Mouse (Mus musculus) CH12.LX (cell line): Measurements from ENCODE around the gene Gm17349. TPM values are rescaled to one million over a fixed set of nuclear protein-coding genes. Genes with fewer than 3 reads are reported as not detected.
A peak's percentile ranks its signal among the peaks of the same experiment; 100 is the strongest.

ENCODE experiments used
- DNase-seq: peaks from one replicate; pipeline ENCODE4 v3.0.0-alpha.2; 2013; ENCODE audit errors: extremely low read depth
- H3K27ac ChIP-seq: 2 replicates; pipeline ENCODE4 v1.5.1; 2012; ENCODE audit warnings: low read depth, mild to moderate bottlenecking, control low read depth, moderate library complexity; ENCODE audit not compliant: insufficient read depth
- H3K27me3 ChIP-seq: replicated peaks from 2 replicates; pipeline ENCODE3; 2012; ENCODE audit warnings: inconsistent platforms
- H3K36me3 ChIP-seq, 2 experiments: replicated peaks in 1 of 2; 2 replicates each; pipeline versions ENCODE3 to v1.6.1; 2012; ENCODE audit warnings: inconsistent platforms in 1 of 2, low read length in 1 of 2, mild to moderate bottlenecking in 1 of 2, mixed read lengths in 1 of 2, moderate library complexity in 1 of 2; ENCODE audit not compliant: control insufficient read depth in 1 of 2, insufficient read depth in 1 of 2
- H3K4me1 ChIP-seq, 2 experiments: 2 replicates each; pipeline ENCODE4 v1.6.1; 2012; ENCODE audit warnings: inconsistent platforms in 1 of 2, moderate library complexity in 1 of 2; ENCODE audit not compliant: insufficient read depth in 2 of 2, control insufficient read depth in 1 of 2
- H3K4me2 ChIP-seq: 2 replicates; pipeline ENCODE4 v1.6.1; 2012; ENCODE audit warnings: low read depth, mild to moderate bottlenecking, control low read depth; ENCODE audit not compliant: poor library complexity, insufficient read depth, severe bottlenecking
- H3K4me3 ChIP-seq, 3 experiments: fragments of 150-350 bp in 1 of 3; sonication (generic) in 1 of 3; replicated peaks in 1 of 3; 2 replicates each; pipeline versions ENCODE3 to v1.5.1; 2011 to 2012; ENCODE audit warnings: low read depth in 2 of 3, low read length in 2 of 3, mild to moderate bottlenecking in 2 of 3, moderate library complexity in 2 of 3, control low read depth in 1 of 3, improper control_type of control experiment in 1 of 3, inconsistent platforms in 1 of 3, mixed read lengths in 1 of 3; ENCODE audit not compliant: poor library complexity in 1 of 3
- H3K79me2 ChIP-seq: replicated peaks from 2 replicates; pipeline ENCODE4 v1.6.1; 2012; ENCODE audit warnings: mild to moderate bottlenecking, moderate library complexity; ENCODE audit not compliant: control insufficient read depth, poor library complexity, insufficient read depth, severe bottlenecking; ENCODE audit errors: extremely low read depth
- H3K9ac ChIP-seq: 2 replicates; pipeline ENCODE4 v1.6.1; 2012; ENCODE audit warnings: low read depth, mild to moderate bottlenecking, control low read depth, moderate library complexity; ENCODE audit not compliant: insufficient read depth
- H3K9me3 ChIP-seq: replicated peaks from 2 replicates; pipeline ENCODE3; 2012; ENCODE audit warnings: low read length, inconsistent platforms, mixed read lengths
- CHD1 ChIP-seq: IDR thresholded peaks from 2 replicates; pipeline ENCODE4 v1.6.1; 2012; ENCODE audit warnings: low read depth, low read length, improper control_type of control experiment, inconsistent platforms
- CHD2 ChIP-seq: IDR thresholded peaks from 2 replicates; pipeline ENCODE4 v1.6.1; 2011; ENCODE audit warnings: low read length, improper control_type of control experiment
- E2F4 ChIP-seq: IDR thresholded peaks from 2 replicates; pipeline ENCODE4 v1.6.1; 2011; ENCODE audit warnings: low read depth, low read length, improper control_type of control experiment; ENCODE audit not compliant: insufficient replicate concordance
- ELF1 ChIP-seq: IDR thresholded peaks from 2 replicates; pipeline ENCODE4 v1.6.1; 2014; ENCODE audit warnings: low read depth, mild to moderate bottlenecking, inconsistent platforms, low read length, improper control_type of control experiment
- EP300 ChIP-seq: IDR thresholded peaks from 2 replicates; pipeline ENCODE4 v1.6.1; 2011; ENCODE audit warnings: low read length, improper control_type of control experiment
- ETS1 ChIP-seq: conservative IDR thresholded peaks from 2 replicates; pipeline ENCODE4 v1.6.1; 2012; ENCODE audit warnings: low read depth, mild to moderate bottlenecking, inconsistent platforms, low read length, improper control_type of control experiment, moderate library complexity
- HCFC1 ChIP-seq: IDR thresholded peaks from 2 replicates; pipeline ENCODE4 v1.6.1; 2012; ENCODE audit warnings: low read depth, mild to moderate bottlenecking, inconsistent platforms, low read length, improper control_type of control experiment
- IRF4 ChIP-seq: IDR thresholded peaks from 2 replicates; pipeline ENCODE4 v1.6.1; 2014; ENCODE audit warnings: low read depth, mild to moderate bottlenecking, inconsistent platforms, low read length, improper control_type of control experiment
- MAZ ChIP-seq: IDR thresholded peaks from 2 replicates; pipeline ENCODE4 v1.6.1; 2012; ENCODE audit warnings: low read depth, mild to moderate bottlenecking, inconsistent platforms, low read length, improper control_type of control experiment, moderate library complexity
- MXI1 ChIP-seq: IDR thresholded peaks from 2 replicates; pipeline ENCODE4 v1.6.1; 2011; ENCODE audit warnings: mild to moderate bottlenecking, low read depth, low read length, improper control_type of control experiment
- MYC ChIP-seq: IDR thresholded peaks from 2 replicates; pipeline ENCODE4 v1.6.1; 2011; ENCODE audit warnings: low read depth, mild to moderate bottlenecking, improper control_type of control experiment, low read length
- NELFE ChIP-seq: IDR thresholded peaks from 2 replicates; pipeline ENCODE4 v1.6.1; 2011; ENCODE audit warnings: low read depth, low read length, improper control_type of control experiment
- NRF1 ChIP-seq: IDR thresholded peaks from 2 replicates; pipeline ENCODE4 v1.6.1; 2014; ENCODE audit warnings: low read depth, mild to moderate bottlenecking, inconsistent platforms, low read length, improper control_type of control experiment, moderate library complexity
- RCOR1 ChIP-seq: conservative IDR thresholded peaks from 2 replicates; pipeline ENCODE4 v1.6.1; 2012; ENCODE audit warnings: low read depth, mild to moderate bottlenecking, inconsistent platforms, low read length, improper control_type of control experiment
- SIN3A ChIP-seq: IDR thresholded peaks from 2 replicates; pipeline ENCODE4 v1.6.1; 2012; ENCODE audit warnings: low read length, improper control_type of control experiment, inconsistent platforms
- TBP ChIP-seq: conservative IDR thresholded peaks from 2 replicates; pipeline ENCODE4 v1.6.1; 2011; ENCODE audit warnings: low read depth, low read length, improper control_type of control experiment
- USF1 ChIP-seq: IDR thresholded peaks from 2 replicates; pipeline ENCODE4 v1.6.1; 2014; ENCODE audit warnings: low read depth, mild to moderate bottlenecking, inconsistent platforms, low read length, improper control_type of control experiment
- ZC3H11A ChIP-seq: IDR thresholded peaks from 2 replicates; pipeline ENCODE4 v1.6.1; 2012; ENCODE audit warnings: low read depth, mild to moderate bottlenecking, inconsistent platforms, low read length, improper control_type of control experiment
- ZKSCAN1 ChIP-seq: IDR thresholded peaks from 2 replicates; pipeline ENCODE4 v1.6.1; 2012; ENCODE audit warnings: low read depth, inconsistent platforms, low read length, improper control_type of control experiment, borderline replicate concordance
- ZMIZ1 ChIP-seq: IDR thresholded peaks from 2 replicates; pipeline ENCODE4 v1.6.1; 2012; ENCODE audit warnings: low read depth, mild to moderate bottlenecking, inconsistent platforms, low read length, improper control_type of control experiment
- dilution Hi-C: fragments of 300-500 bp; cut with MboI; formaldehyde crosslinking; loops from 2 replicates; pipeline ENCODE4 v1.14.3; 2020; ENCODE audit warnings: low sequenced_read_pairs; ENCODE audit not compliant: extremely low pct_unique_long_range_greater_than_20kb, extremely low pct_ligation_motif_present
- in situ Hi-C: fragments of 300-500 bp; cut with MboI; formaldehyde crosslinking; loops from 3 replicates; pipeline ENCODE4 v1.14.3; 2019; ENCODE audit warnings: low sequenced_read_pairs, low pct_ligation_motif_present, low pct_unique_long_range_greater_than_20kb, mixed read lengths
- polyA plus RNA-seq: library from polyadenylated mRNA; unstranded; fragments of >175 nt; gene quantifications from 2 replicates; pipeline ENCODE4 v1.2.1, GENCODE M21; 2012; ENCODE audit warnings: low read depth; ENCODE audit not compliant: insufficient read length
- total RNA-seq, 2 experiments: library from RNA; depleted of rRNA; stranded (reverse); fragments of 300-350 nt in 1 of 2; fragments of >200 nt in 1 of 2; gene quantifications; 2 replicates each; pipeline ENCODE4 v1.2.3; 2012 to 2014

Gene Gm17349
- total and polyA plus RNA-seq, 3 experiments: 2.1 TPM; not detected in 2

GRCm38 (mm10) chr15:99671783-99672182 lies 33.5 kb downstream of the Gm17349 start:
- Histone ChIP-seq H3K9ac (no peak overlapping the region), H3K79me2 (no peaks in the 10 kb centered on the region), H3K36me3 (no peaks in the 10 kb centered on the region), H3K27me3 (peaks cover 71% of the 10 kb centered on the region), H3K4me3 (no peak overlapping the region), H3K9me3 (peaks cover 4% of the 10 kb centered on the region), H3K27ac (no peak overlapping the region), H3K4me2 (no peak overlapping the region), H3K4me1 (peaks cover 0 to 10% of the 10 kb centered on the region in 2 experiments; a peak in 1 of 4 replicates)
- in situ Hi-C loops (loop anchor here (5.0 kb wide), 1 partner anchor 169 kb away; no protein-coding TSS in a partner anchor), dilution Hi-C loops (no loop called here)
- TF ChIP-seq MXI1 (no peak), USF1 (no peak), CHD1 (no peak), RCOR1 (no peak), ZC3H11A (no peak), NRF1 (no peak), ZKSCAN1 (no peak), E2F4 (no peak), TBP (no peak), IRF4 (no peak), EP300 (no peak), SIN3A (no peak), ETS1 (no peak), MYC (no peak)
- no peak for DNase-seq

GRCm38 (mm10) chr15:99670964-99671670 lies 34.2 kb downstream of the Gm17349 start:
- Histone ChIP-seq H3K4me1 (peaks cover 0 to 10% of the 10 kb centered on the region in 2 experiments; a peak in 1 of 4 replicates), H3K9me3 (peaks cover 4% of the 10 kb centered on the region), H3K36me3 (no peaks in the 10 kb centered on the region), H3K9ac (no peak overlapping the region), H3K4me3 (peak overlapping the region in 1 of 3 experiments; percentile 9), H3K27ac (no peak overlapping the region), H3K4me2 (peak overlapping the region; percentile 27), H3K27me3 (peaks cover 71% of the 10 kb centered on the region), H3K79me2 (no peaks in the 10 kb centered on the region)
- dilution Hi-C loops (no loop called here), in situ Hi-C loops (loop anchor here (5.0 kb wide), 1 partner anchor 169 kb away; no protein-coding TSS in a partner anchor)
- TF ChIP-seq ETS1: no peak
- TF ChIP-seq SIN3A: no peak
- no peak for TF ChIP-seq NELFE
- TF ChIP-seq IRF4: no peak
- TF ChIP-seq MAZ: no peak
- no peak for TF ChIP-seq RCOR1
- TF ChIP-seq ELF1: no peak
- TF ChIP-seq ZMIZ1: no peak
- TF ChIP-seq HCFC1: no peak
- TF ChIP-seq CHD2: no peak
- no peak for DNase-seq
